Mouse (Mus musculus) liver, embryonic 14.5 days (tissue): ENCODE data around the gene Ciita. TPM values are rescaled to one million over a fixed set of nuclear protein-coding genes. Genes with fewer than 3 reads are reported as not detected.

Experiments
- ATAC-seq: fragments of 200-750 bp; cut with Nextera tagmentation; 2 replicates; pipeline ENCODE4 v1.8.0; 2017; ENCODE audit warnings: moderate number of reproducible peaks, mild to moderate bottlenecking, moderate library complexity; ENCODE audit not compliant: insufficient read depth
- DNase-seq, 3 experiments: peaks; one replicate each; pipeline ENCODE4 v3.0.0-alpha.2; 2012 to 2013; ENCODE audit warnings: low read depth in 3 of 3, low spot score in 3 of 3
- H3K27ac ChIP-seq: fragments of 300-500 bp; sonication (generic); 2 replicates; pipeline ENCODE4 v1.5.1; 2014; ENCODE audit warnings: moderate library complexity, mild to moderate bottlenecking, control low read depth, inconsistent platforms
- H3K27me3 ChIP-seq: fragments of 300-500 bp; sonication (generic); 2 replicates; pipeline ENCODE4 v1.6.1; 2014; ENCODE audit warnings: mild to moderate bottlenecking, low read length, moderate library complexity; ENCODE audit not compliant: control insufficient read depth, insufficient read depth
- H3K36me3 ChIP-seq: fragments of 300-500 bp; sonication (generic); replicated peaks from 2 replicates; pipeline ENCODE4 v1.6.1; 2014; ENCODE audit warnings: low read depth; ENCODE audit not compliant: control insufficient read depth, insufficient read depth
- H3K4me1 ChIP-seq, 2 experiments: fragments of 200-500 bp in 1 of 2; fragments of 300-500 bp in 1 of 2; sonication (generic) in 1 of 2; replicated peaks; 2 replicates each; pipeline ENCODE4 v1.6.1; 2012 to 2014; ENCODE audit warnings: antibody characterized with exemption in 1 of 2, inconsistent platforms in 1 of 2, low read length in 1 of 2; ENCODE audit not compliant: control insufficient read depth in 2 of 2, insufficient read depth in 2 of 2
- H3K4me2 ChIP-seq: fragments of 300-500 bp; sonication (generic); 2 replicates; pipeline ENCODE4 v1.6.1; 2014; ENCODE audit warnings: low read depth, mild to moderate bottlenecking, control low read depth, moderate library complexity
- H3K4me3 ChIP-seq, 2 experiments: fragments of 200-500 bp in 1 of 2; fragments of 300-500 bp in 1 of 2; sonication (generic) in 1 of 2; 2 replicates each; pipeline ENCODE4 v1.5.1; 2012 to 2014; ENCODE audit warnings: low read depth in 2 of 2, low read length in 2 of 2, mild to moderate bottlenecking in 2 of 2, control low read depth in 1 of 2, inconsistent platforms in 1 of 2, moderate library complexity in 1 of 2; ENCODE audit not compliant: insufficient read depth in 1 of 2
- H3K9ac ChIP-seq: fragments of 300-500 bp; sonication (generic); replicated peaks from 2 replicates; pipeline ENCODE4 v1.6.1; 2014; ENCODE audit warnings: mild to moderate bottlenecking, control low read depth, moderate library complexity
- H3K9me3 ChIP-seq: fragments of 300-500 bp; sonication (generic); 2 replicates; pipeline ENCODE4 v1.6.1; 2016; ENCODE audit warnings: low read length, mixed read lengths; ENCODE audit not compliant: control insufficient read depth
- CTCF ChIP-seq: IDR thresholded peaks from 2 replicates; pipeline ENCODE4 v1.5.1; 2016; ENCODE audit warnings: antibody characterized with exemption, low read depth, control low read depth
- EP300 ChIP-seq: IDR thresholded peaks from 2 replicates; pipeline ENCODE4 v1.6.1; 2016; ENCODE audit warnings: antibody characterized with exemption, low read depth
- WGBS: fragments of 180-500 bp; shearing (Covaris S2); extraction: QIAGEN DNeasy Blood & Tissue Kit; methylation state at CpG from one replicate; pipeline ENCODE4 v1.1.7; 2014; ENCODE audit not compliant: insufficient replicate concordance; 5-methylcytosine and 5-hydroxymethylcytosine counted together
- polyA plus RNA-seq, 2 experiments: library from polyadenylated mRNA; depleted of rRNA in 1 of 2; stranded (reverse) in 1 of 2; unstranded in 1 of 2; fragments of >200 nt; fragmentation: Nextera tagmentation in 1 of 2; extraction: Ambion mirVana in 1 of 2; gene quantifications; 2 replicates each; pipeline versions ENCODE4 v1.2.1 to v1.2.3; 2012 to 2014

Ciita gene
- 0.04 and 0.06 TPM in 2 replicates for polyA plus RNA-seq (2012; rRNA removed)
- 0.03 and 0.06 TPM in 2 replicates for polyA plus RNA-seq (2014; fragmentation: Nextera tagmentation; extraction: Ambion mirVana)

- no peaks in the 10 kb centered on the region for H3K4me1 ChIP-seq
- no peak within 1 kb of the TSS for H3K27ac ChIP-seq
- ATAC-seq, result no peak
- H3K36me3 ChIP-seq, result no peaks in the 10 kb centered on the region
- H3K4me2 ChIP-seq, result no peak within 1 kb of the TSS
- H3K9ac ChIP-seq, result no peak within 1 kb of the TSS
- TF ChIP-seq CTCF (no peak), EP300 (no peak)
- no peak within 1 kb of the TSS for H3K4me3 ChIP-seq
- H3K27me3 ChIP-seq, result no peaks in the 10 kb centered on the region
- no peaks in the 10 kb centered on the region for H3K9me3 ChIP-seq
- no peak for DNase-seq
- WGBS, result 49% methylated on average over 5 of the region's 5 CpGs
Observed at GRCm38 (mm10) chr16:10479857-10480256, at the start of gene Ciita. Gene Ciita (plus strand): TSS chr16:10480059.

- TF ChIP-seq CTCF (no peak), EP300 (no peak)
- Histone ChIP-seq H3K9ac (no peak overlapping the region), H3K4me1 (peaks cover 0 to 7% of the 10 kb centered on the region in 2 experiments; a peak in 1 of 4 replicates), H3K36me3 (no peaks in the 10 kb centered on the region), H3K4me2 (no peak overlapping the region), H3K27ac (no peak overlapping the region), H3K4me3 (no peak overlapping the region), H3K9me3 (no peaks in the 10 kb centered on the region), H3K27me3 (no peaks in the 10 kb centered on the region)
- ATAC-seq, result no peak
- 32% methylated on average over 1 of the region's 1 CpGs for WGBS
- no peak for DNase-seq
Observed at GRCm38 (mm10) chr16:10431911-10432310, 47.9 kb upstream of the Ciita start.

GRCm38 (mm10) chr16:10432387-10432786 is 47.5 kb upstream of the Ciita start:
- ATAC-seq, result no peak
- DNase-seq, result no peak
- H3K4me3 ChIP-seq, result no peak overlapping the region
- H3K9ac ChIP-seq, result no peak overlapping the region
- H3K4me2 ChIP-seq, result no peak overlapping the region
- H3K27me3 ChIP-seq, result no peaks in the 10 kb centered on the region
- H3K27ac ChIP-seq, result no peak overlapping the region
- TF ChIP-seq CTCF (no peak), EP300 (no peak)
- WGBS, result 51% methylated on average over 4 of the region's 4 CpGs
- H3K9me3 ChIP-seq, result no peaks in the 10 kb centered on the region
- H3K4me1 ChIP-seq, result peaks cover 0 to 7% of the 10 kb centered on the region in 2 experiments; a peak in 1 of 4 replicates
- no peaks in the 10 kb centered on the region for H3K36me3 ChIP-seq

GRCm38 (mm10) chr16:10433344-10433743 is 46.5 kb upstream of the Ciita start:
- H3K36me3 ChIP-seq, result no peaks in the 10 kb centered on the region
- H3K27me3 ChIP-seq, result no peaks in the 10 kb centered on the region
- H3K4me2 ChIP-seq, result no peak overlapping the region
- no peak for TF ChIP-seq CTCF
- no peak for TF ChIP-seq EP300
- 55% methylated on average over 5 of the region's 5 CpGs for WGBS
- peaks cover 0 to 7% of the 10 kb centered on the region in 2 experiments; a peak in 1 of 4 replicates for H3K4me1 ChIP-seq
- no peaks in the 10 kb centered on the region for H3K9me3 ChIP-seq
- H3K9ac ChIP-seq, result no peak overlapping the region
- H3K27ac ChIP-seq, result no peak overlapping the region
- DNase-seq (no peak), ATAC-seq (no peak)
- no peak overlapping the region for H3K4me3 ChIP-seq

- Histone ChIP-seq H3K27ac (no peak overlapping the region), H3K9me3 (no peaks in the 10 kb centered on the region), H3K9ac (no peak overlapping the region), H3K27me3 (no peaks in the 10 kb centered on the region), H3K4me2 (no peak overlapping the region), H3K4me3 (no peak overlapping the region), H3K36me3 (no peaks in the 10 kb centered on the region), H3K4me1 (peaks cover 0 to 7% of the 10 kb centered on the region in 2 experiments; a peak in 1 of 4 replicates)
- 65% methylated on average over 6 of the region's 6 CpGs for WGBS
- TF ChIP-seq CTCF (no peak), EP300 (no peak)
- DNase-seq, result no peak
- ATAC-seq, result no peak
Observed at GRCm38 (mm10) chr16:10436166-10436565, 43.7 kb upstream of the Ciita start.
